Mouse (Mus musculus) erythroblast, adult 5-6 weeks (primary cell): ENCODE measurements around the gene Lpar1. TPM values are rescaled to one million over a fixed set of nuclear protein-coding genes. Genes with fewer than 3 reads are reported as not detected.

Experiments
- ATAC-seq: replicated peaks from 2 replicates; pipeline ENCODE4 v1.8.0; 2016; ENCODE audit warnings: moderate number of reproducible peaks, mild to moderate bottlenecking, moderate TSS enrichment, inconsistent platforms; ENCODE audit not compliant: poor library complexity, low FRiP score, severe bottlenecking
- total RNA-seq, 2 experiments: library from RNA; stranded (forward) in 1 of 2; stranded (reverse) in 1 of 2; fragments of 150-400 nt in 1 of 2; fragments of 200-764, 138-1000 nt in 1 of 2; gene quantifications; 2 replicates each; pipeline versions ENCODE4 v1.2.3 to v1.2.4; 2015 to 2017; ENCODE audit warnings: low replicate concordance in 2 of 2

The Lpar1 gene
- total RNA-seq (2015; ENCODE audit: low replicate concordance) (0.58 TPM in 1 of 2 replicates, not detected in the other), total RNA-seq (2017; ENCODE audit: low replicate concordance) (0.17 TPM in 1 of 2 replicates, not detected in the other)

GRCm38 (mm10) chr4:58553631-58554358 lies at the start of gene Lpar1:
Gene Lpar1, minus strand, starts transcription at chr4:58553898.
- no peak for ATAC-seq

- no peak for ATAC-seq
Observed at GRCm38 (mm10) chr4:58585942-58586341, 32.2 kb upstream of the Lpar1 start.

GRCm38 (mm10) chr4:58581191-58581590 lies 27.5 kb upstream of the Lpar1 start:
- no peak for ATAC-seq

GRCm38 (mm10) chr4:58580516-58580915 lies 26.8 kb upstream of the Lpar1 start:
- no peak for ATAC-seq

GRCm38 (mm10) chr4:58580098-58580497 lies 26.4 kb upstream of the Lpar1 start:
- ATAC-seq: no peak

GRCm38 (mm10) chr4:58578488-58578887 lies 24.8 kb upstream of the Lpar1 start:
- ATAC-seq: no peak

- ATAC-seq: no peak
Observed at GRCm38 (mm10) chr4:58577382-58578048, 23.8 kb upstream of the Lpar1 start.

- no peak for ATAC-seq
Observed at GRCm38 (mm10) chr4:58575831-58576230, 22.1 kb upstream of the Lpar1 start.

- no peak for ATAC-seq
Observed at GRCm38 (mm10) chr4:58574024-58574423, 20.3 kb upstream of the Lpar1 start.

GRCm38 (mm10) chr4:58572446-58572845 lies 18.7 kb upstream of the Lpar1 start:
- ATAC-seq: no peak

GRCm38 (mm10) chr4:58571661-58572060 lies 18.0 kb upstream of the Lpar1 start:
- ATAC-seq: no peak

- ATAC-seq: no peak
Observed at GRCm38 (mm10) chr4:58571232-58571631, 17.5 kb upstream of the Lpar1 start.

GRCm38 (mm10) chr4:58568486-58568885 lies 14.8 kb upstream of the Lpar1 start:
- ATAC-seq: no peak

GRCm38 (mm10) chr4:58562776-58563175 lies 9.1 kb upstream of the Lpar1 start:
- ATAC-seq: no peak

- ATAC-seq: no peak
Observed at GRCm38 (mm10) chr4:58557001-58557400, 3.3 kb upstream of the Lpar1 start.

- ATAC-seq: no peak
Observed at GRCm38 (mm10) chr4:58554359-58554838, 701 bp upstream of the Lpar1 start.

GRCm38 (mm10) chr4:58552731-58553630 lies 717 bp downstream of the Lpar1 start:
- ATAC-seq: no peak

GRCm38 (mm10) chr4:58552229-58552628 lies 1.5 kb downstream of the Lpar1 start:
- no peak for ATAC-seq

- ATAC-seq: no peak
Observed at GRCm38 (mm10) chr4:58551820-58552219, 1.9 kb downstream of the Lpar1 start.

- no peak for ATAC-seq
Observed at GRCm38 (mm10) chr4:58547725-58548124, 6.0 kb downstream of the Lpar1 start.
